In genomic region chr10:3572723-3573649, GRCm38 (mm10) we compare ENCODE assay signal across 9 mouse cellular contexts. TPM values are rescaled to one million over a fixed set of nuclear protein-coding genes. Genes with fewer than 3 reads are reported as not detected.
DNase-seq lines count a peak whose midpoint lies in the region; ATAC-seq and TF ChIP-seq lines count a peak whose summit lies in the region.
"Had no signal": no experiment of that assay in that cellular context is flagged by ENCODE, and none has a peak within 500 bp of the region (broad histone marks: within the 10 kb centered on the region; RNA-seq: fewer than 3 reads in every experiment).

No protein-coding gene starts in this region.

- no peak overlapping the region for H3K27ac ChIP-seq in liver, embryonic 14.5 days
- H3K27ac ChIP-seq in kidney, embryonic 16.5 days (ENCODE audit: low read length), result no peak overlapping the region
- H3K27ac ChIP-seq: macrophage had no signal

- no peak for TF ChIP-seq POLR2A in lung, adult 2 months (IDR thresholded peaks at IDR 0.05; ENCODE audit: borderline replicate concordance, extremely low read depth, low read depth, low read length)

- H3K9me3 ChIP-seq in liver, embryonic 14.5 days (ENCODE audit: control insufficient read depth, low read length), result no peaks in the 10 kb centered on the region
- H3K9me3 ChIP-seq in kidney, embryonic 16.5 days (ENCODE audit: low read length), result no peaks in the 10 kb centered on the region

- no peak overlapping the region for H3K4me3 ChIP-seq in liver, embryonic 14.5 days (ENCODE audit: insufficient read depth in 1 of 2, low read depth in 2 of 2, low read length in 2 of 2)
- H3K4me3 ChIP-seq in kidney, embryonic 16.5 days (ENCODE audit: low read length), result no peak overlapping the region
- H3K4me3 ChIP-seq in lung, adult 2 months (replicated peaks; ENCODE audit: extremely low read depth, low read depth, low read length), result no peak overlapping the region

- no peaks in the 10 kb centered on the region for H3K4me1 ChIP-seq in liver, embryonic 14.5 days (replicated peaks; ENCODE audit: control insufficient read depth in 2 of 2, insufficient read depth in 2 of 2, low read length in 1 of 2)
- H3K4me1 ChIP-seq in kidney, embryonic 16.5 days (ENCODE audit: insufficient read depth, low read length), result no peaks in the 10 kb centered on the region
- peaks cover 2% of the 10 kb centered on the region for H3K4me1 ChIP-seq in lung, adult 2 months (ENCODE audit: control insufficient read depth, insufficient read depth, low read length)

- TF ChIP-seq CTCF in liver, embryonic 14.5 days (IDR thresholded peaks at IDR 0.05; ENCODE audit: low read depth), result peak; percentile 54
- peak; percentile 51 for TF ChIP-seq CTCF in lung, adult 2 months (IDR thresholded peaks at IDR 0.05; ENCODE audit: insufficient read depth, low read length)

- no peak overlapping the region for H3K9ac ChIP-seq in liver, embryonic 14.5 days (replicated peaks)
- H3K9ac ChIP-seq in kidney, embryonic 16.5 days (replicated peaks; ENCODE audit: low read length), result no peak overlapping the region

- DNase-seq in liver, embryonic 14.5 days (ENCODE audit: low read depth in 3 of 3, low spot score in 3 of 3), result peak in 1 of 3 experiments; percentile 2
- no peak for DNase-seq in liver
- peak; percentile 80 for DNase-seq in embryo, embryonic 10.5 days (ENCODE audit: low spot score)
- DNase-seq in heart, adult 8-10 months (ENCODE audit: low spot score), result peak; percentile 75
- peak; percentile 16 for DNase-seq in lung, adult 2 months
- peak; percentile 33 for DNase-seq in ovary, postnatal 14 days (ENCODE audit: low spot score)

- H3K36me3 ChIP-seq in liver, embryonic 14.5 days (replicated peaks; ENCODE audit: control insufficient read depth, insufficient read depth, low read depth), result no peaks in the 10 kb centered on the region
- no peaks in the 10 kb centered on the region for H3K36me3 ChIP-seq in kidney, embryonic 16.5 days (ENCODE audit: insufficient read depth, low read length)

- ATAC-seq in liver, embryonic 14.5 days (ENCODE audit: insufficient read depth), result no peak
- ATAC-seq in kidney, embryonic 16.5 days (ENCODE audit: low FRiP score, low TSS enrichment), result peak; percentile 86
- ATAC-seq in erythroid progenitor cell, adult 5-6 weeks (replicated peaks; ENCODE audit: low FRiP score, poor library complexity, severe bottlenecking), result no peak

- WGBS in liver, embryonic 14.5 days (ENCODE audit: insufficient replicate concordance), result 44% methylated on average over 10 of the region's 10 CpGs
- 59% methylated on average over 10 of the region's 10 CpGs for WGBS in kidney, embryonic 16.5 days
- 44% methylated on average over 10 of the region's 10 CpGs for WGBS in lung, adult 2 months

- H3K27me3 ChIP-seq in liver, embryonic 14.5 days (ENCODE audit: control insufficient read depth, insufficient read depth, low read length), result no peaks in the 10 kb centered on the region
- no peaks in the 10 kb centered on the region for H3K27me3 ChIP-seq in kidney, embryonic 16.5 days (ENCODE audit: insufficient read depth, low read length)

- no peak for TF ChIP-seq EP300 in liver, embryonic 14.5 days (IDR thresholded peaks at IDR 0.05; ENCODE audit: low read depth)

- H3K4me2 ChIP-seq in liver, embryonic 14.5 days (ENCODE audit: low read depth), result no peak overlapping the region
- H3K4me2 ChIP-seq in kidney, embryonic 16.5 days (replicated peaks; ENCODE audit: low read depth, low read length), result no peak overlapping the region

RNA-seq across cellular contexts. Expression of gene Iyd, which starts 32.9 kb away (rescaled TPM):
- 2.5 and 3.8 TPM in 2 replicates for polyA plus RNA-seq in liver, embryonic 14.5 days (2012; rRNA removed)
- 9.8 and 12.4 TPM in 2 replicates for polyA plus RNA-seq in liver, embryonic 14.5 days (2014; fragmentation: Nextera tagmentation; extraction: Ambion mirVana)
- not detected for total RNA-seq in heart, adult 8-10 months (2022)
- polyA plus RNA-seq in kidney, embryonic 16.5 days (2015; fragmentation: Nextera tagmentation; extraction: Ambion mirVana), result 6.6 and 8.0 TPM in 2 replicates
- polyA plus RNA-seq in lung, adult 2 months (2012; rRNA removed), result 1.9 and 2.8 TPM in 2 replicates
- not detected in 2 replicates for total RNA-seq in erythroid progenitor cell, adult 5-6 weeks (2015; ENCODE audit: low replicate concordance)
- not detected in 2 replicates for total RNA-seq in erythroid progenitor cell, adult 5-6 weeks (2017; ENCODE audit: low replicate concordance)
- polyA plus RNA-seq: macrophage had no signal
